Mouse (Mus musculus) B cell, adult 67 days (primary cell): ENCODE results near the gene 4933402N03Rik. TPM values are rescaled to one million over a fixed set of nuclear protein-coding genes. Genes with fewer than 3 reads are reported as not detected.

Experiments used
- total RNA-seq, 2 experiments: library from RNA; stranded (reverse); gene quantifications; 4 replicates each; pipeline ENCODE4 v1.2.4; 2023

The 4933402N03Rik gene
- not detected for total RNA-seq

GRCm38 (mm10) chr7:131146214-131146613 lies at the start of gene 4933402N03Rik:
Gene 4933402N03Rik (minus strand): TSS chr7:131146314.

GRCm38 (mm10) chr7:131174121-131174520 lies 28.0 kb upstream of the 4933402N03Rik start, which contains the start of gene 5430419D17Rik:
Gene 5430419D17Rik (plus strand): TSS chr7:131174402.

Other genes with a start within 250 kb of the 4933402N03Rik start
- gene Htra1, start 210.2 kb downstream of the 4933402N03Rik start, total RNA-seq: not detected
- gene Dmbt1, start 114.3 kb downstream of the 4933402N03Rik start, total RNA-seq: under 1 TPM; 0.09 to 0.17 TPM
- not detected for gene 5430419D17Rik, start 28.1 kb upstream of the 4933402N03Rik start, total RNA-seq
- not detected for gene Cuzd1, start 176.0 kb upstream of the 4933402N03Rik start, total RNA-seq
- not detected for gene Fam24b, start 183.2 kb upstream of the 4933402N03Rik start, total RNA-seq
- gene Fam24a, start 187.6 kb upstream of the 4933402N03Rik start, total RNA-seq: not detected
- gene 2310057M21Rik, start 216.4 kb upstream of the 4933402N03Rik start, total RNA-seq: 10 to 100 TPM; 14.9 to 20.0 TPM
- 10 to 100 TPM; 20.5 to 25.3 TPM for gene Pstk, start 224.8 kb upstream of the 4933402N03Rik start, total RNA-seq